Mouse (Mus musculus) ovary, postnatal 10 days (tissue): ENCODE measurements around the gene Papolb.

Source experiments
- DNase-seq: peaks from one replicate; pipeline ENCODE4 v3.0.0; 2022; ENCODE audit warnings: low spot score

The Papolb gene

DNA sequence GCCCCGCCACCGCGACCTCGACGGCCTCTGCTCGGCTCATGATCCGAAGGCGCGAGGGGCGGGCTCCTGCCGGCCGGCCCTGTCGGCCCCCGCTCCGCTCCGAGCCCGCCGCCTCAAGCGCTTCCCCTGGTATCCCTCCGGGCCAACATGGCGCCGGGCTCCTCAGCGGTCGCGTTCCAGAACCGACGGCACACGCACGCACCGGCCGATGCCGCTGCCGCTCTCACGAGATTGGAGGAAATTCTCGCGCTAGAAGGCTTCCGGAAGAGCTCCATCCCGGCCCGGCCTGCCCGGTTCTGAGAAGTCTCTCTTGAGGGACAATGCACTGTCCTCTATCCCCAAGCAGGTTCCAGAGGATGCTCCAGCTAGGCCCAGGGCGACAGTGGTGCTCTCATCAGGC is at the start of gene Papolb:
Gene Papolb (minus strand): TSS at position 162 of the 400 bp plus-strand sequence.
- DNase-seq = no peak

DNA sequence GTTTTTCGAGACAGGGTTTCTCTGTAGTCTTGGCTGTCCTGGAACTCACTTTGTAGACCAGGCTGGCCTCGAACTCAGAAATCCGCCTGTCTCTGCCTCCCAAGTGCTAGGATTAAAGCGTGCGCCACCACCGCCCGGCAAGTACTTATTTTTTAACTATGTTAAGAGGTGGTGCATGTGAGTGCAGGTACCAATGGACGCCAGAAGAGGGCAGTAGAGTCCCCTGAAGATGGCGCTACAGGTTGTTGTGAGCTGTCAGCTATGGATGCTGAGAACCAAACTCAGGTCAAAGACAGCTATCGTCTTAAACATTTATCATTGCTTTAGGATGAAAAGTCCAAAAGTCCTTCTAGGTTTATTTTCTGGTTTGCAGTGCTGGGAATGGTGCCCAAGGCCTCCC is 48.3 kb upstream of the Papolb start:
- no peak for DNase-seq

GRCm38 (mm10) chr5:142576832-142577231 is 47.0 kb upstream of the Papolb start:
- DNase-seq = no peak

DNA sequence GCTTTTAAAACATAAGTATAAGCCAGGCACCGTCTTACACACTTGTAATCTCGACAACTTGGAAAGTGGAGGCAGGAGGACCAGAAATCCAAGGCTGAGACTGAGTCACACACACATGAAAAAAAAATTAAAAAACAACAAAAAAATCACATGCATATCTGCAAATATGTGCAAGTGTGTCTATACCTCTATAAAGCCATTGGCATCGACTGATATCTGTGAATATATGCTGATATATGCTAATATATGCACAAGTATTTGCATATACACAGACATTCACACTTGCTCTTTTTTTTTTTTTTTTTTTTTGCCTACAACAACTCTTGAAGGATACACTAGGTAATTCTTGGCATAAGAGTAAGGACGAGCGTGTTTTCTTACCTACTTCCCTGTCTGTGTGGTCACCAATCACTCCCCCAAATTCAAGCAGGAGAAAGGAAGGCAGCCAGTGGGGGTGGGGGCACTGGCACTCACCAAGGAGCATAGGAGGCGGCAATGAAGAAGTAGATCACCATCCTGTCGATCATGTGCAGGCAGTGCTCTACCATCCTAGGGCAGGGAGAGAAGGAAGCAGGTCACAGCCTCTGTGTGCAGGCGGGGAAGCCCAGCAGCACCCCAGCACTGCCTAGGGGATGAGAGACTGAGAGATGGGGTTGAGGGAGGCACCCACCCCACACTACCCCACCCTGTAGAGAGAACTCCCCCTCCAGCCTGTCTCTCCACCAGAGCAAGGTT is 44.6 kb upstream of the Papolb start:
- DNase-seq = no peak

GRCm38 (mm10) chr5:142564606-142565005 is 34.7 kb upstream of the Papolb start:
- no peak for DNase-seq

- DNase-seq = no peak
Measured at GRCm38 (mm10) chr5:142560261-142560660, 30.4 kb upstream of the Papolb start.

GRCm38 (mm10) chr5:142557397-142558067 is 27.7 kb upstream of the Papolb start:
- DNase-seq = peak; percentile 17

DNA sequence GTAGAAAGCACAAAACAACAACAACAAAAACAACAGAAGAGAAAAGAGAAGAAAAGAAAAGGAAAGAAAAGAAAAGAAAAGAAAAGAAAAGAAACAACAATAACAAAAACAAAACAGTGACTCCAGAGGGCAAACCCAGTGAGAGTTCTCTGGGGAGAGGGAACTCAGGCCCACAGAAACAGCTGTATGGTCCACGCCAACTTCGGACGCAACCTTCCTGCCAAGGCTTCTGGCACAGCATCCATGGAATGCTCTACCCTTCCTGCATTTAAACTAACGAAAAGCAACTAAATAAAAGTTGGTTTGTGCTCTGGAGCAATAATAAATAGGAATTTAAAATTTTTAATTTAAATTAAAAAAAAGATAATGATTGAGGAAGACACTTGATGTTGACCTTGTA is 26.8 kb upstream of the Papolb start:
- DNase-seq = no peak

GRCm38 (mm10) chr5:142555866-142556265 is 26.0 kb upstream of the Papolb start:
- DNase-seq = no peak

DNA sequence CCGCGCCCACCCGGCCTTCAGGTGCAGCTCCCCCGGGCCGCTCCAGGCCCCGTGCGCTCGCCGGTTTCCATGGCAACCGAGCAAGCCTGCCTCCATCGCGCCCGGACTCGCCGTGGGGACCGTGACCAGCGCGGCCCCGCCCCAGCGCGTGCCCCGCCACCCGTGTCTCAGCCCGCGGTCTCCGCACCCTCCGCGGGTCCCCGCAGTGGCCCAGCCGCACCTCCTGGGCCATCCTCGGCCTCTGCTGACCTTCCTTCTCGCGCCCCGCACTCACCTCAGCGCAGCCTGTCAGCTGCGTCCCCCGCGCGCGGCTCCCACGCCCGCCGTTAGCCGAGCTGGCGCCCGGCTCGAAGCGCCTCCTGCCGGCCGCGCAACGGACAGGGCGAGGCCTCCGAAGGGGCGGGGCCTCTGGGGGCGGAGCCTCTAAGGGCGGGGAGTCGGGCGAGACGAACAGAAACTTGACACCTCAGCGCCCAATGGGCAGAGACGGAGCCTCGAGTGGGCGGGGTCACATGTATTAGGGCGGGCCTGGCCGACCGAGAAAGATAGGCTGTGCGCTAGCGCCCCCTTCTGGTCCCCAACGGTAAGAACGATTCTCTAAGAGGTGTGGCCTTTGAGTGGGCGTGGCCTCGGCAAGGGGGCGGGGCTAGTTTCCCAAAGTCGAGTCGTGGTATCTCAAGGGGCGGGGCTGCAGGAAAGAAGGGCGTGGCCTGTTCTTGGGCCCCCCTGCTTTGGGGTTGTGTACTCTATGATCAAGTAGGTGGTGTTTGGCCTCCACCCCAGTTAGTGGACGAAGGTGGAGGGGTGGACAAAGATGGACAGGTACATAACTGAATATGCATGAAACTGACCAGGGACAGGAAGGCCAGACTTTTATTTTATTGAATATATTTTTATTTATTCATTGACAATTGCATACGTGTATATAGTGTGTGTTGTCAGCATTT is 21.1 kb upstream of the Papolb start, which contains the start of gene Radil:
Gene Radil (minus strand): TSS at position 393 of the 947 bp plus-strand sequence.
- DNase-seq = peak; percentile 87

GRCm38 (mm10) chr5:142549961-142550705 is 20.3 kb upstream of the Papolb start:
- DNase-seq = peak; percentile 37

- no peak for DNase-seq
Measured at GRCm38 (mm10) chr5:142549441-142549840, 19.6 kb upstream of the Papolb start.

DNA sequence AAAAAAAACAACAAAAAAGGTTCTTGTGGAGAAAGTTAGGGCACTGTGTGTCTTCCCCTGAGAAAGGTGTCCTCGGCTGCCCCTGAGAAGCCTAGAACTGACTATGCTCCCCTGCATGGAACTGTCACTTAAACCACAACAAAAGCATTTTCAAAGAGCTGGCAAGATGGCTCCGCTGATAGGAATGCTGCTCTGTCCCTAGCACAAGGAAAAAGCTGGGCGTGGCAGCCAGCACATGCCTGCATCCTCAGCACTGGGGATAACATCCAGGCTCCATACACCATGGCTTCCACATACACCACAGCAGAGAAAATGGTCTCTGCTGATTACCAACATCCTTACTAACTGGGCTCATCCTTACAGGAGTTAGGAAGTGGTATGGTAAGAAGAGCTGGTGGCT is 17.2 kb upstream of the Papolb start:
- DNase-seq = no peak

DNA sequence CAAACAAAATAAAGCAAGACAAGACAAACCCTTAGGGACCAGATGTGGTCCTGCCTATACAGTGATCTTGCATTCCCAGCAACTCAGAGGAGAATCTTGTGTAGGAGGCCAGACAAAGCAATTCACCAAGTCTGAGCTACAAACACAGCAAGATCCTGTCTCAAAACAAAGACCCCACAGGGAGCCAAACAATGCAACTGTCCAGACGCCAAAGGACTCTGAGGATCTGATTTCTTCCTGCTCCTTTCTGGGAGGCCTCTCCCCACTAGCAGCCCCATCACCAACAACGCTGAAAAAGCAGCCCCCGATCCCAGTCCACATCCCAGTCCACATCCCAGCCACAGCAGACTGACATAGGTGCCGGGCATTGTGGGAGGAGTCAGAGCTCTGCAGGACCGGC is 16.5 kb upstream of the Papolb start:
- DNase-seq = no peak

DNA sequence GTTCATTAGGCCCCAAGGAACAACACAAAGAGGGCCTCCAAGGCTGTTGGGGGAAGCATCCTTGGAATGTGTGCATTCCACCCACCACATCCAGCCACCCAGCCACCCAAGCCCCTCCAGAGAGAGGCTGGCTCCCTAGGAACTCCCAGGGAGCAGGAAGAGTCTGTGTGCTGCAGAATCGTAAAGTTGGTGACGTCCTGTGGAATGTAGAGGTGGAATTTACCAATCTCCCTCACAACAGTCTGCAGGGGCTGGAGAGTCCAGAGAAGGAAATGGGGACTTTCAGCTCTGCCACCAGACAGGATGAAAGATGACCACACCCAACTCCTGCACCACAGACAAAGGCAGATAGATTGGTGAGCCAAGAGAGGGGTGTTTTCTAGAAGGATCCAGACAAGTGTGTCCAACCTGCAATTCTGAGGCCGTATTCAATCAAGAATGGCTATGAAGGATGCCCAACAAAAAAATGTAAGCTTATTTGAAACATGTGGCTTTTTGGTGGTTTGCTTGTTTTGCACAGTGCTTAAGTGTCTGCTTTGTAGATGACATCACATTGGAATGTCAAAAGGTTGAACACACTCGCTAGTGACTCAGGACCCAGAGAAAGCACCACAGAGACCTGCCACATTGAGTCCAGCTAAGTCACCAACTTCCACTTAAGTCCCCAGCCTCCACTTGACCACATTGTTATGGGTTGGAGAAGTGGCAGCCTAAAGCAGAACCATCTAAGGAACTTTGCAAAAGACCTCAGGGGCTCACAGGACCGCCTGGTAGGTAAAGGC is 15.3 kb upstream of the Papolb start:
- DNase-seq = no peak

GRCm38 (mm10) chr5:142537286-142537685 is 7.4 kb upstream of the Papolb start:
- DNase-seq = no peak

DNA sequence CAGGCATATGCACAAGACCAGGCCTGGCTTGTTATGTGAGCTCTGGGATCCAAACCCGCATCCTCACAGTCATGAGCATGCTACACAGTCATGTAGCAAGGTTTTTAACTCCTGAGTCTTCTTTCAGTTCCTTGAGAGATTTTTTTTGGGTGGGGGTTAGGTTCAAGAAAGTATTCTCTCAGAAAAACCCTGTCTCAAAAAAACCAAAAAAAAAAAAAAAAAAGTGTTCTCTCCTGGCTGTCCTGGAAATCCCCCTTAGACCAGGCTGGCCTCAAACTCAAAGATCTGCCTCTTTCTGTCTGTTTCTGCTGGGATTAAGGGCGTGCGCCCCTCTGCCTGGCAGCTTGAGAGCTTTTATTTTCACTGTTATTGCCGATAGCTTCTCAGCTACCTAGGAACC is 5.5 kb upstream of the Papolb start:
- DNase-seq = no peak

DNA sequence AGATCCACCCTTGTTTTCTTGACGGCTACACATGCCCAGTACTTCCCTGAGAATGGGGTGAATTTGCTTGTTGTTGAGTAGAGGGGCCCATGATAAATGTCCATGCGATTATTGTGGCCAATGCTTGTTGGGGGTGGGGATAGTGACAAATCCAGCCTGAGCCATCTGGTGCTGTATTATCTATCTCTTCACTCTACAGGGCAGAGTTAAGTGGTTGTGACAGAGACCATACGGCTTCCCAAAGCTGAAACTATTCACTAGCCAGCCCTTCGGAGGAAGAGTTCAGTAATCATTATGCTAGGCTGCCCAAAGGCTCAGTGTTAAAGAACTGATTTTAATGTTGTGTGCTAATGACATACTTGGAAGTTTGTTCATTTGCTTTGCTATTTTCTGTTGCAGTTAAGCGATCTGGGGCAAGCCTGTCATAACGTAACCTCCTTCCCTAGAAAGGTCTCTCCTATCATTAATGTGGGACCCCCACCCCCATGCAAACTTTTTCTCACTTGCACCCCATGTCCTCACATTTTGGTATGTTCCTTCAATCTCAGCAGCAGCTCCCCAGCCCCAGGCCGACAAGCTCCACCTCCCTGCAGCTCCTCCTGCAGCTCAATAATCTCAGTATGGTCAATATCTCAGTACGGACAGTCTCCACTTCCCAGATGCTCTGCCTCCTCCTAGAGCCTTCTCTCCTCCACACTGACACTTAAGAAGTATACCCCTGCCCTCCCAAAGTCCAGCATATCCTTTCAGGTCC is 5.0 kb downstream of the Papolb start:
- no peak for DNase-seq

DNA sequence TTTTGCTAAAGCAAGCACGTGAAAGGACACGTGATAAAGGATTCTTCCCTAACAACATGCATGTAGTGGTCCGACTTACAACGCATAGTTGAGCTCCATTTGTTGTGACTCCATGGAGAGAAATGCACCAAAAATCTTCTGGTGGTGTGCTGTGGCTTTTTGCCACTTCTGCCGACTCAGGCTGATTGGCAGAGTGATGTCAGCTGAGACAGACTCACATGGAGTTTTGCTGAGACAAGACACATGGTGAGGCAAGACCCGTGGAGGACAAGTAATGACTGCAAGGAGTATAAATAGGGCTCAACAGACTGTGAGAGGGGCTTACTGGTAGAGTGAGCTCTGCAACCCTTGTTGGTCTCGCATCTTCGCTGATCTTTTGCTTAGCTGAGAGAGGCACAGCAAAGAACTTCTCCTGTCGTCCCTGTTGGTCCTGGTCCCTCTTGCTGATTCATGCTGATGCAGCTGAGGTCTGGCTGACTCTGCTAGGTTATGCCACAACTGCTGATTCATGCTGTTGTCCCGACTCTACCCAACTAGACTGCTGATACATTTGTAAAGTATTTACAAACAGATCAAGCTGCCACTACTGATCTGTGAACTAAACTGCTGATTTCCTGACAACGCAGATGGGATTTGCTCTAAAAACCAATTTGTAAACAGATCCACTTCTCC is 8.5 kb downstream of the Papolb start:
- no peak for DNase-seq

GRCm38 (mm10) chr5:142520360-142520759 is 9.5 kb downstream of the Papolb start:
- no peak for DNase-seq
